30 mouse cellular contexts compared by ENCODE assay signal in the genomic region with DNA sequence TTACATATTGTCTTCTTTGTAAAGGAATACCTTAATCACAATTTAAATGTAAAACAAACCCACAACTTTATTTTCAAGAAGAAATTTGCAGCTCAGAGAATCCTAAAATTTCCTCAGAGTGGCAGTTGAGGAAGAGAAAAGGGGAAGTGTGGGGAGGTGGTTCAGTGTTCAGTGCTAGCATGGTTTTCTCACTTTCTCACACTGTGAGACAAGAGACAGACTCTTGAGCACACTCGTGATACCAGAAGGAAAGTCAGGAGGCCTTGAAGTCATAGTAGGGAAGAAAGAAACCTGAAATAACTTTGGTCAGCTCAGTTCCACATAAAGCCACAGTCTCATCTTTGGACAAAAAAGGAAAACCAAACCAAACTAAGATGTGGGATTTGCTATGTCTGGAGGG. TPM values are rescaled to one million over a fixed set of nuclear protein-coding genes. Genes with fewer than 3 reads are reported as not detected.
DNase-seq lines count a peak whose midpoint lies in the region; ATAC-seq lines count a peak whose summit lies in the region.
"Not testable (repeated sequence)": the region's sequence is repeated elsewhere in the genome, so short reads cannot be mapped to it uniquely, and the experiment has no call there.
"Had no signal": no experiment of that assay in that cellular context is flagged by ENCODE, and none has a peak within 500 bp of the region (broad histone marks: within the 10 kb centered on the region; RNA-seq: fewer than 3 reads in every experiment).

No protein-coding gene starts in this region.

- H3K9ac ChIP-seq in liver, embryonic 16.5 days (ENCODE audit: low read depth, low read length) = not testable (repeated sequence)

- not testable (repeated sequence) for H3K27me3 ChIP-seq in liver, embryonic 16.5 days (ENCODE audit: control insufficient read depth, insufficient read depth, low read depth, low read length)

- peak; percentile 93 for ATAC-seq in granulocyte monocyte progenitor cell, adult 5-6 weeks (replicated peaks; ENCODE audit: poor library complexity, severe bottlenecking)
- 0 out of 2 replicates have a peak, but pooled peaks have one; percentile 37 for ATAC-seq in liver, embryonic 16.5 days (ENCODE audit: low read depth)
- peak; percentile 87 for ATAC-seq in megakaryocyte progenitor cell, adult 5-6 weeks (replicated peaks; ENCODE audit: poor library complexity)

- H3K4me1 ChIP-seq in liver, embryonic 16.5 days (ENCODE audit: control insufficient read depth, low read depth, low read length) = not testable (repeated sequence)

- not testable (repeated sequence) for H3K27ac ChIP-seq in liver, embryonic 16.5 days (ENCODE audit: low read length)

- DNase-seq in brain, adult 2 months (ENCODE audit: low read depth, low spot score) = peak; percentile 55
- DNase-seq in layer of hippocampus, adult 9-11 months = peak; percentile 58
- peak; percentile 8 for DNase-seq in lung, postnatal 36 days

- not testable (repeated sequence) for H3K9me3 ChIP-seq in liver, embryonic 16.5 days (replicated peaks; ENCODE audit: control insufficient read depth, low read length)

- not testable (repeated sequence) for H3K4me2 ChIP-seq in liver, embryonic 16.5 days (ENCODE audit: low read depth, low read length)

- not testable (repeated sequence) for H3K36me3 ChIP-seq in liver, embryonic 16.5 days (ENCODE audit: control insufficient read depth, insufficient read depth)

- not testable (repeated sequence) for H3K4me3 ChIP-seq in liver, embryonic 16.5 days (ENCODE audit: low read depth, low read length)

- WGBS in liver, embryonic 16.5 days (ENCODE audit: insufficient replicate concordance) = 11% methylated on average over 1 of the region's 1 CpGs

RNA-seq across cellular contexts. Expression of gene Olfr111, which starts 17.6 kb away (rescaled TPM):
- total RNA-seq in granulocyte monocyte progenitor cell, adult 5-6 weeks (2014; fragmentation: Nextera tagmentation) = not detected in 2 replicates
- total RNA-seq in granulocyte monocyte progenitor cell, adult 5-6 weeks (2017) = not detected in 2 replicates
- polyA plus RNA-seq in liver, embryonic 16.5 days (2015; fragmentation: Nextera tagmentation; extraction: Ambion mirVana) = not detected in 2 replicates
- total RNA-seq in megakaryocyte progenitor cell, adult 5-6 weeks (2015) = not detected in 2 replicates
- not detected in 2 replicates for total RNA-seq in megakaryocyte progenitor cell, adult 5-6 weeks (2017)
- total RNA-seq: adrenal gland, postnatal 10 days; adrenal gland, postnatal 36 days; CH12.LX; G1E; gastrocnemius, adult 2 months; gastrocnemius, postnatal 14 days; gastrocnemius, postnatal 4 days; heart, adult 18-20 months; heart, postnatal 10 days; heart, postnatal 36 days; hindbrain, postnatal 0 days had no signal
- polyA plus RNA-seq: embryonic facial prominence, embryonic 11.5 days; embryonic facial prominence, embryonic 14.5 days; forebrain, embryonic 10.5 days; forebrain, embryonic 13.5 days; forebrain, embryonic 16.5 days; G1E; heart, embryonic 15.5 days; hindbrain, embryonic 11.5 days; hindbrain, embryonic 14.5 days; hindbrain, postnatal 0 days; Patski had no signal

RNA-seq across cellular contexts. Expression of gene Olfr110, which starts 33.2 kb away (rescaled TPM):
- not detected in 2 replicates for total RNA-seq in granulocyte monocyte progenitor cell, adult 5-6 weeks (2014; fragmentation: Nextera tagmentation)
- not detected in 2 replicates for total RNA-seq in granulocyte monocyte progenitor cell, adult 5-6 weeks (2017)
- polyA plus RNA-seq in liver, embryonic 16.5 days (2015; fragmentation: Nextera tagmentation; extraction: Ambion mirVana) = not detected in 2 replicates
- not detected in 2 replicates for total RNA-seq in megakaryocyte progenitor cell, adult 5-6 weeks (2015)
- not detected in 2 replicates for total RNA-seq in megakaryocyte progenitor cell, adult 5-6 weeks (2017)
- total RNA-seq: adrenal gland, adult 18-20 months; adrenal gland, postnatal 10 days; adrenal gland, postnatal 36 days; CH12.LX; G1E; gastrocnemius, adult 2 months; gastrocnemius, postnatal 14 days; gastrocnemius, postnatal 4 days; heart, adult 18-20 months; heart, postnatal 10 days; heart, postnatal 36 days; hindbrain, postnatal 0 days had no signal
- polyA plus RNA-seq: brain, embryonic 14.5 days; embryonic facial prominence, embryonic 11.5 days; embryonic facial prominence, embryonic 14.5 days; forebrain, embryonic 10.5 days; forebrain, embryonic 13.5 days; forebrain, embryonic 16.5 days; G1E; heart, embryonic 12.5 days; heart, embryonic 15.5 days; hindbrain, embryonic 11.5 days; hindbrain, embryonic 14.5 days; hindbrain, postnatal 0 days; Patski had no signal

RNA-seq across cellular contexts. Expression of gene H2-M2, which starts 42.1 kb away (rescaled TPM):
- total RNA-seq in granulocyte monocyte progenitor cell, adult 5-6 weeks (2014; fragmentation: Nextera tagmentation) = not detected in 2 replicates
- not detected in 2 replicates for total RNA-seq in granulocyte monocyte progenitor cell, adult 5-6 weeks (2017)
- polyA plus RNA-seq in liver, embryonic 16.5 days (2015; fragmentation: Nextera tagmentation; extraction: Ambion mirVana) = not detected in 2 replicates
- total RNA-seq in megakaryocyte progenitor cell, adult 5-6 weeks (2015) = not detected in 2 replicates
- total RNA-seq in megakaryocyte progenitor cell, adult 5-6 weeks (2017) = not detected in 2 replicates
- total RNA-seq: adrenal gland, postnatal 36 days; CH12.LX; G1E; gastrocnemius, adult 2 months; gastrocnemius, postnatal 14 days; gastrocnemius, postnatal 4 days; heart, postnatal 10 days; heart, postnatal 36 days; hindbrain, postnatal 0 days had no signal
- polyA plus RNA-seq: brain, embryonic 14.5 days; embryonic facial prominence, embryonic 11.5 days; embryonic facial prominence, embryonic 14.5 days; forebrain, embryonic 10.5 days; forebrain, embryonic 13.5 days; forebrain, embryonic 16.5 days; frontal cortex, adult 2 months; G1E; heart, embryonic 12.5 days; heart, embryonic 15.5 days; hindbrain, embryonic 11.5 days; hindbrain, embryonic 14.5 days; hindbrain, postnatal 0 days had no signal

RNA-seq across cellular contexts. Expression of gene Olfr112, which starts 43.8 kb away (rescaled TPM):
- total RNA-seq in granulocyte monocyte progenitor cell, adult 5-6 weeks (2014; fragmentation: Nextera tagmentation) = not detected in 2 replicates
- not detected in 2 replicates for total RNA-seq in granulocyte monocyte progenitor cell, adult 5-6 weeks (2017)
- not detected in 2 replicates for polyA plus RNA-seq in liver, embryonic 16.5 days (2015; fragmentation: Nextera tagmentation; extraction: Ambion mirVana)
- not detected in 2 replicates for total RNA-seq in megakaryocyte progenitor cell, adult 5-6 weeks (2015)
- not detected in 2 replicates for total RNA-seq in megakaryocyte progenitor cell, adult 5-6 weeks (2017)
- total RNA-seq: adrenal gland, adult 18-20 months; adrenal gland, postnatal 10 days; adrenal gland, postnatal 36 days; CH12.LX; gastrocnemius, adult 2 months; gastrocnemius, postnatal 14 days; gastrocnemius, postnatal 4 days; heart, adult 18-20 months; heart, postnatal 10 days; heart, postnatal 36 days; hindbrain, postnatal 0 days had no signal
- polyA plus RNA-seq: brain, embryonic 14.5 days; embryonic facial prominence, embryonic 11.5 days; embryonic facial prominence, embryonic 14.5 days; forebrain, embryonic 10.5 days; forebrain, embryonic 13.5 days; forebrain, embryonic 16.5 days; frontal cortex, adult 2 months; G1E; heart, embryonic 12.5 days; heart, embryonic 15.5 days; hindbrain, embryonic 11.5 days; hindbrain, embryonic 14.5 days; hindbrain, postnatal 0 days; Patski had no signal

RNA-seq across cellular contexts. Expression of gene Olfr113, which starts 52.0 kb away (rescaled TPM):
- not detected in 2 replicates for total RNA-seq in granulocyte monocyte progenitor cell, adult 5-6 weeks (2014; fragmentation: Nextera tagmentation)
- not detected in 2 replicates for total RNA-seq in granulocyte monocyte progenitor cell, adult 5-6 weeks (2017)
- polyA plus RNA-seq in liver, embryonic 16.5 days (2015; fragmentation: Nextera tagmentation; extraction: Ambion mirVana) = not detected in 2 replicates
- not detected in 2 replicates for total RNA-seq in megakaryocyte progenitor cell, adult 5-6 weeks (2015)
- total RNA-seq in megakaryocyte progenitor cell, adult 5-6 weeks (2017) = not detected in 2 replicates
- total RNA-seq: adrenal gland, adult 18-20 months; adrenal gland, postnatal 10 days; adrenal gland, postnatal 36 days; CH12.LX; gastrocnemius, adult 2 months; gastrocnemius, postnatal 14 days; gastrocnemius, postnatal 4 days; heart, adult 18-20 months; heart, postnatal 10 days; heart, postnatal 36 days; hindbrain, postnatal 0 days had no signal
- polyA plus RNA-seq: brain, embryonic 14.5 days; embryonic facial prominence, embryonic 11.5 days; embryonic facial prominence, embryonic 14.5 days; forebrain, embryonic 10.5 days; forebrain, embryonic 13.5 days; forebrain, embryonic 16.5 days; frontal cortex, adult 2 months; G1E; heart, embryonic 12.5 days; heart, embryonic 15.5 days; hindbrain, embryonic 11.5 days; hindbrain, embryonic 14.5 days; hindbrain, postnatal 0 days; Patski had no signal

Comparison
In these comparisons a context has a peak if more than half of its experiments do, and no peak if none do; other contexts are left out.
1. DNase-seq: peak in every context shown above with its lines; median percentile 58 in layer of hippocampus, adult 9-11 months; 55 in brain, adult 2 months; 8 in lung, postnatal 36 days.
2. ATAC-seq: peak in every context shown above with its lines; median percentile 93 in granulocyte monocyte progenitor cell, adult 5-6 weeks; 87 in megakaryocyte progenitor cell, adult 5-6 weeks; 37 in liver, embryonic 16.5 days.